Mouse (Mus musculus): ENCODE measurements around the gene Rabep1. TPM values are rescaled to one million over a fixed set of nuclear protein-coding genes. Genes with fewer than 3 reads are reported as not detected.
"Not testable (repeated sequence)": the region's sequence is repeated elsewhere in the genome, so short reads cannot be mapped to it uniquely, and the experiment has no call there.

Rabep1 gene
- total RNA-seq, 2 experiments from 2014 or later: 10.0 to 10.8 TPM

DNA sequence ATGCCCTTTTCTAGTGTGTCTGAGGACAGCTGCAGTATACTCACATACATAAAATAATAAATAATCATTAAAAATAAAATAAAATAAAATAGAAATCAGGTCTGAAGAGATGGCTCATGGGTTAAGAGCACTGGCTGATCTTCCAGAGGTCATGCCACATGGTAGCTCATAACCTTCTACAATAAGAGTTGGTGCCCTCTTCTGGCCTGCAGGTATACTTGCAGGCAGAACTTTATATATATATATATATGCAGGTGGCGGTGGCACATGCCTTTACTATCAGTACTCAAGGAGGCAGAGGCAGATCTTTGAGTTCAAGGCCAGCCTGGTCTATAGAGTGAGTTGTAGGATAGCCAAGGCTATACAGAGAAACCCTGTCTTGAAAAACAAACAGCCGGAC is 18.4 kb upstream of the Rabep1 start:
- no peak for ATAC-seq (replicated peaks; ENCODE audit: low FRiP score, poor library complexity, severe bottlenecking)

DNA sequence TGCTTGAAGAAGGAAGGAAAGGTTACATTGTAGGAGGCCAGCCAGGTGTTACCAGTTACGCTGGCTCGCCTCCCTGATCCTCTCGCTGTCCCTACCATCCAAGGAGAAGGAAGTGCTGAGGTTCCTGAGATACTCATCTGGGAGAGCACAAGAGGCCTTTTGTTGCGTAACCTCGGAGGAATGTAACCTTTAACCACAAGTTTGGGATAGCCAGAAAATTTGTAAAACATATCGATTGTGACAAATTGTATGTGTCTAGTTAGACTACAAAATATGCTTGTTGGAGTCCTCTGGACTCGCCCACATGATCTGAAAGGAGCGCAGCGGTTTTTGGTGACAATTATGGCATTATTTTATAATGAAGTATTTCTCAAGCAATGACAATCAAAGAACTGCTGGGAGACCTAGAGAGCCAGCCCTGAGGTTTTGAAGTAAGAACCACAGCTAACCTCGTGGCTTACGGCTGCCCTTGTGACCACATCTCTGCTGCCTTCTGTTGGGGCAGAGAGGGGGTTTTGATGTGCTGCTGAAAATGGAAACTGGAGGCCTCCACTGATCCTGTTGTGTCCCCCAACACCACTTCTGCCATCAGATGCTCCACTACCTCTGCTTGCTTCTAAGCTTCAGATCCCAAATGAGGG is 15.5 kb upstream of the Rabep1 start:
- ATAC-seq (replicated peaks; ENCODE audit: low FRiP score, poor library complexity, severe bottlenecking): no peak

DNA sequence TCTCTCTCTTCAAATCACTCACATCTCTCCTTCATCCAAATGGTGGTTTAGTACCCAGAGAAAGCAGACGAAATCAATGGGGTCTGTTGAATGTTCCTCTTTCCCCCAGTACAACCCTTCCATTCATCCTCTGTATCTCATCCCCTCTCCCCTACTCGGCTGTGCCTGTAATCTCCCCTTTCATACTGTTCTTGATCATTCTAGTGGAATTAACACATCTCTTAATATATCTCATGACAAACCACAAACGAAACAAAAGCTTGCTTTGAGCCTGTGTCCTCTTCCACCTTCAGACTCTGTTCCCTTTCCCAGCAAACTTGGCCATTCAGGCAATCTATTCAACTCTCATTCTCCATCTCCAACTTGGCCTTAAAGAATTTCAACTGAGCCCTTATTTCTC is 13.4 kb upstream of the Rabep1 start:
- no peak for ATAC-seq (replicated peaks; ENCODE audit: low FRiP score, poor library complexity, severe bottlenecking)

- ATAC-seq (replicated peaks; ENCODE audit: low FRiP score, poor library complexity, severe bottlenecking): no peak
Observed at GRCm38 (mm10) chr11:70833408-70833807, 11.2 kb upstream of the Rabep1 start.

DNA sequence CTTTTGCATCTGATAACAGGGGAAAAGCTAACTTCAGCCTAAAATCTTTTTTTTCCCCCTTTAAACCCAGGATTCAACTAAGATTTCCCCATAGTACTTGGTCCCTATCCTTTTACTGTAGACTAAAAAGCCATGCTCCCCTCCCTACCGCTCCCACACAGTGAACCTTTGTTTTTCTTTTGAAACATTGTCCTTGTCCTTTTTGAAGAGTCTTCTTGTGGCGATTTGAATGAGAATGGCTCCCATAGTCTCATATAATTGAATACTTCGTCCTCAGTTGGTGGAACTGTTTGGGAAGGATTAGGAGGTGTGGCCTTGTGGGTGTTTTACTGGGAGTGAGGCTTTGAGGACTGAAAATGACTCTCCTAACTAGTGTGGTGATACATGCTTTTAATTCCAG is 10.7 kb upstream of the Rabep1 start:
- ATAC-seq (replicated peaks; ENCODE audit: low FRiP score, poor library complexity, severe bottlenecking): no peak

GRCm38 (mm10) chr11:70835381-70835831 is 9.2 kb upstream of the Rabep1 start:
- no peak for ATAC-seq (replicated peaks; ENCODE audit: low FRiP score, poor library complexity, severe bottlenecking)

DNA sequence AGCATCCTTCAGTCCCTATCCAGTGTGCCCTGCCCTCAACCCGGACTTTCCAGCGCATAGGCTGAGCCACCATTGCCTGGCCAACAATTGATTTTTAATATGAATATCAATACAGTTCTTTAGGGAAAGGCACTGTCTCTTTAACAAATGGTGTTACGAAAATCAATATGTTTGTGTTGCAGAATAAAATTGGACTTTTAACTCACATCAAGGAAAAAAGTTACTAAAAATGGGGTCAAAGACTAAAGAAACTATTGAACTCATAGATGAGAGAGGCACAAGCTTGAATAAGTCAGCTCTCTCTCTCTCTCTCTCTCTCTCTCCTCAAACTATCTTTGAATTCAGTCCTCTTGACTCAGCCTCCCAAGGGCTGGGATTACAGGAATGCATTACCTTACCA is 7.5 kb upstream of the Rabep1 start:
- no peak for ATAC-seq (replicated peaks; ENCODE audit: low FRiP score, poor library complexity, severe bottlenecking)

GRCm38 (mm10) chr11:70838610-70839009 is 6.0 kb upstream of the Rabep1 start:
- no peak for ATAC-seq (replicated peaks; ENCODE audit: low FRiP score, poor library complexity, severe bottlenecking)

DNA sequence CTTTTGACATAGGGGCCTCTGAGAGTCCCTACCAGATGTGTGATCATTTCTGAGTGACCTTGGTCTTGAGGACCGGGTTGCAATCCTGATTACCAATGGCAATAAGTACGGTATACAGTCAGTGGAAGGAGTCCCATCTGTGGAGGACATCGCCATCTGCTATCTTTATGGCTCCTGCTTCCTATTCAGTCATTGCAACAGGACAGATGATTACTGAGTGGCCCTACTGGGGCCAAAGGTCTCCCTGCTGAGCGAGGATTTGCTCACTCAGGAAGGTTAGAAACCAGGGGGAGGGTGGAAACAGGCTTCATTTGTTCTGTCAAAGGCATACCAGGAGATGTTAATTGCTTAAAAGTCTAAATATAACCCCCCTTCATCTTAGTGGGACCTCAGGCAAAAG is 1.6 kb upstream of the Rabep1 start:
- ATAC-seq (replicated peaks; ENCODE audit: low FRiP score, poor library complexity, severe bottlenecking): no peak

DNA sequence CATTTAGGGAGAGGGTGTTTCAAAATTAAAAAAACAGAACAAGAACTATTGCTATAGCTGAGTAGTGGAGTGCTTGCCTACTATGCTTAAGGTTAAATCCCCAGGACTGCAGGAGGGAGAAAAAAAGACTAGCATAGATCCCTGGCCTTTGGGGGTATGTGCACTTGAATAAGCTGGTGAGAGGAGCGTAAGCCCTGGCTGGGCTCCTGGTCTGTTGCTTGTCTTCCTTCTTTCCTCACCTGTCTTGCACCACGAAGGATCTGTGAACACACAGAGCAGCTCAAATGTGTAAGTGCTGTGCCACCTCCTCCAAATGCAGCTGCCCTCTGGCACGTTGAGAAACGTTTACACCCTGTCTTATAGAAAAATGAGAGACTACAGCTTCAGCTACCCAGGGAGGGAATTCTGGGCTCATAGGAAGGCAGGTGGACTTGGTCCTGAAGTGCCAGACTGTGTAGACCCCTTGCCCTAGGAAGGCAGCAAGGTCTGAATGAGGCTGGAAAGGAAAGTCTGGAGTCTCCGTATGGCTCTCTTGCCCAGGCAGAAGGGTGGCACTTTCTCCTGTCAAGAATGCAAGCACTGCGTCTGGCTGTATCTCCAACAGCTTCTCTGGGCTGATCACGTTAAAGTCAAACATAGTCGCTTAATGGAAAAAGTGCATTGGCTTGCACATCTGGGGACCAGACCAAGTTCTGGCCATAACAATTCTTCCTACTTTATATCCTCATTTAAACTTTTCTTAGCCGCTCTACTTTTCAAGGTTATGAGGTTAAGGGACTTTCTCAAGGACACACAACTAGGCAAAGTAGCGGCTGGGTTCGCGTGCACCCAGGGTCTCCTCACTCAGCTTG is 652 bp upstream of the Rabep1 start:
- ATAC-seq (replicated peaks; ENCODE audit: low FRiP score, poor library complexity, severe bottlenecking): no peak

DNA sequence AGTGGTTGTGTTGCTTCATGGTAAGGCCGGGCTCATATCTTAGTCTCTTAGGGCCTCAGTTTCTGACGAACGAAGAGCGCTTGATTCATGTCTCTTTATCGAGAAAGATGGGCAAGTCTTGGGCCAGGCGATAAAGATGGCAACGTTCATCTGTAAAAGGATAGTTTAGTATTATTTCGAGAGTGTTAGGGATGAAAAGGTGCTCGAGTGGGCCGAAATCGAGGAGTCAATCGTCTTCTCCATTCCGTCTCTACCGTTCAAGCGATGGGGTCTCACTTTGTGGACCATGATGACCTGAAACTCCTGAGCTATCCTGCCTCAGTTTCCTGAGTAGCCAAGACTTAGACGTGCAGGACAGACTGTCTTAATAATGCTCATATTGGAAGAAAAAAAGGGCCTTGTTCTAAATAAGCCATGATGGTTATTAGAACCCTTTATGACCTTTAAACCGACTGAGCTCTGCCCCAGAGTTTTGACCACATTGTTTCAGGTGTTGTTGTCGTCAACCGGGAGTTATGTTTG is 940 bp downstream of the Rabep1 start:
- ATAC-seq (replicated peaks; ENCODE audit: low FRiP score, poor library complexity, severe bottlenecking): peak; percentile 32; the same call in 1 of the 2 replicates

GRCm38 (mm10) chr11:70846029-70846428 is 1.5 kb downstream of the Rabep1 start:
- no peak for ATAC-seq (replicated peaks; ENCODE audit: low FRiP score, poor library complexity, severe bottlenecking)

DNA sequence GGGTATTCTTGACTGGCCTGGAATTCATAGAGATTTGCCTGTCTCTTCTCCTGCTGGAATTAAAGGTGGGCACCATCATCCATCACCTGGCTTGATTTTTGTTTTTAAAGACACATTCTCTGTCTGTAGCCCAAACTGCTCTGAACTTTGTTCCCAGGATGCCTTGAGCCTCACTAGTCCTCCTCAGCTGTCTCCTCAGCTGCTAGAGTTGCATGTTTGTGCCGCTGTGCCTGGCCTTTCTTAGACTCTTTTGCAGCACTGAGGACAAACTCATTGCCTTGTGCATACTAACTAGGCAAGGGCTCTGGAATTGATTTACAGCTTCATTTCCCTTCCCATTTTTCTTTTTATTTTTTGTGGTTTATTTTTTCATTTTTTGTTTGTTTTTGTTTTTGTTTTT is 15.8 kb downstream of the Rabep1 start:
- ATAC-seq (replicated peaks; ENCODE audit: low FRiP score, poor library complexity, severe bottlenecking): no peak

GRCm38 (mm10) chr11:70863204-70863603 is 18.6 kb downstream of the Rabep1 start:
- ATAC-seq (replicated peaks; ENCODE audit: low FRiP score, poor library complexity, severe bottlenecking): not testable (repeated sequence)

GRCm38 (mm10) chr11:70865223-70865622 is 20.6 kb downstream of the Rabep1 start:
- ATAC-seq (replicated peaks; ENCODE audit: low FRiP score, poor library complexity, severe bottlenecking): no peak

- no peak for ATAC-seq (replicated peaks; ENCODE audit: low FRiP score, poor library complexity, severe bottlenecking)
Observed at GRCm38 (mm10) chr11:70869263-70869662, 24.7 kb downstream of the Rabep1 start.

DNA sequence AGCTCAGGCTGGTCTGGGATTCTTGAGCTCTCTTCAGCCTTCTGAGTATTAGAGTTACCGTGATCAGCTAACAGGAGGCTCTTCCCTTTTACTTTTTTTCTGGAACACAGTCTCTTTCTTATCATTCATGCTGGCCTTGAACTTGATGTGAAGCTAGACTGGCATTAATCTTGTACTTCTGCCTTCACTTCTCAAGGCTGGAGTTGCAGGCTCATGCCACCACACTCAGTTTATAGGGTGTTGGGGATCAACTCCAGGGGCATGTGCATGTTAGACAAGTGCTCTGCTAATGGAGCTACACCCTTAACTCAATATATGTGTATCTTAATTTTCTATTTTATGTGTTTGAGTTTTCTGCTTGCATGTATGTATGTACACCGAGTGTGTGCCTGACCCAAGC is 25.2 kb downstream of the Rabep1 start:
- ATAC-seq (replicated peaks; ENCODE audit: low FRiP score, poor library complexity, severe bottlenecking): no peak

- ATAC-seq (replicated peaks; ENCODE audit: low FRiP score, poor library complexity, severe bottlenecking): no peak
Observed at GRCm38 (mm10) chr11:70870407-70870806, 25.8 kb downstream of the Rabep1 start.

DNA sequence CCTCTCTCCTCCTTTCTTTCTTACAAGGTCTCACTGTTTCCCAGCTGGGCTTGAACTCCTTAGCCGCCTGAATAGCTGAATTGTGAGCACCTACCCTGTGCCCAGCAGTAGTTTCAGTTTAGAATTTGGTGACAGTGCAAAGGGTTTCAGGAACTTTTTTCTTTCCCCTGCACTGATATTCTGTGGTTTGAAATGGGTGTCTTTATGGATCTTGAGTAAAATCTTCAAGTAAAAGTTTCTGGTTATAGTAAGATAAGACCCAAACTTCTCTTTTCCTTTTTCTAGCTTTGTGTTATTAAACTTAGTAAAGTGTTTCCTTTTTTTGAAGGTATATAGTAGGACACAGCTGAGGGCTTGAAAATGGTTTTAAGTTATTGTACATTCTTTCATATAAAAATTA is 26.5 kb downstream of the Rabep1 start:
- no peak for ATAC-seq (replicated peaks; ENCODE audit: low FRiP score, poor library complexity, severe bottlenecking)

DNA sequence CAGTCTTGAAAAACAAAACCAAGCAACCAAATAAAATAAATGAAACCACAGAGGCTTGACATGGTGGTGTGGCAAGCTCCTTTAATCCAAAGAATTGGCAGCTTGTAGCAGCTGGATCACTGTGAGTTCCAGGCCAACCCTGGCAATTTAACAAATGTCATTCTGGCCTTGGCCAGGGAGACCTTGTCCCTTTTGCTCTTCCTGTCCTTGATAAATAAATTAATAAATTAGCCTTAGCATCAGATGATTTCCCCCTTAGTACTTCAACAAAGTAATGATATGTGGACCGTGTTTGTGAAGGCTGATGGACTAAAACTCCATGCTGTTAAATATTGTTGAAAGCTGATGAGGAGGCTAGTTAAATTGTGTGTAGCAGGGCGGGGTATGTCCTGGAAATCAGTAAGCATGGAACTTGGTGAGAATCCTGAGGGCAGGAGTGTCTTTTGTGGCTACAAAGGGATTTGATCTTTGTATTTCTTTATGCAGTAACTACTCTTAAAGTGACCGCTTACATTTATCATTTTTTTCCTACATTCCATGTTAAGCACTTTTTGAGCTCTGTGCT is 27.3 kb downstream of the Rabep1 start:
- ATAC-seq (replicated peaks; ENCODE audit: low FRiP score, poor library complexity, severe bottlenecking): no peak
